Mouse (Mus musculus) lung, embryonic 15.5 days (tissue): ENCODE measurements around the gene Bfsp2. TPM values are rescaled to one million over a fixed set of nuclear protein-coding genes. Genes with fewer than 3 reads are reported as not detected.

Experiments used
- ATAC-seq: fragments of 200-750 bp; cut with Nextera tagmentation; 2 replicates; pipeline ENCODE4 v1.8.0; 2017; ENCODE audit warnings: moderate number of reproducible peaks, borderline replicate concordance; ENCODE audit not compliant: low FRiP score, low TSS enrichment; ENCODE audit errors: extremely low read depth
- H3K27ac ChIP-seq: fragments of 300-500 bp; sonication (generic); 2 replicates; pipeline ENCODE4 v1.5.1; 2015; ENCODE audit warnings: moderate library complexity, mild to moderate bottlenecking, inconsistent platforms
- H3K27me3 ChIP-seq: fragments of 300-500 bp; sonication (generic); 2 replicates; pipeline ENCODE4 v1.6.1; 2015; ENCODE audit warnings: inconsistent platforms
- H3K36me3 ChIP-seq: fragments of 300-500 bp; sonication (generic); 2 replicates; pipeline ENCODE4 v1.6.1; 2015; ENCODE audit warnings: inconsistent platforms
- H3K4me1 ChIP-seq: fragments of 300-500 bp; sonication (generic); 2 replicates; pipeline ENCODE4 v1.6.1; 2015; ENCODE audit warnings: inconsistent platforms
- H3K4me2 ChIP-seq: fragments of 300-500 bp; sonication (generic); 2 replicates; pipeline ENCODE4 v1.6.1; 2015; ENCODE audit warnings: inconsistent platforms, mild to moderate bottlenecking, moderate library complexity
- H3K4me3 ChIP-seq: fragments of 300-500 bp; sonication (generic); 2 replicates; pipeline ENCODE4 v1.5.1; 2015; ENCODE audit warnings: mild to moderate bottlenecking, inconsistent platforms
- H3K9ac ChIP-seq: fragments of 300-500 bp; sonication (generic); 2 replicates; pipeline ENCODE4 v1.6.1; 2015; ENCODE audit warnings: inconsistent platforms
- H3K9me3 ChIP-seq: fragments of 300-500 bp; sonication (generic); 2 replicates; pipeline ENCODE4 v1.6.1; 2016; ENCODE audit warnings: inconsistent platforms
- WGBS: fragments of 180-500 bp; shearing (Covaris S2); methylation state at CpG from one replicate; pipeline ENCODE4 v1.1.7; 2015; 5-methylcytosine and 5-hydroxymethylcytosine counted together
- polyA plus RNA-seq: library from polyadenylated mRNA; unstranded; fragments of >200 nt; fragmentation: Nextera tagmentation; extraction: Ambion mirVana; gene quantifications from 2 replicates; pipeline ENCODE4 v1.2.1, GENCODE M21; 2015

The Bfsp2 gene
- polyA plus RNA-seq, 1 experiment from 2014 or later = 0.64 TPM

GRCm38 (mm10) chr9:103376346-103377320 is 103.6 kb downstream of the Bfsp2 start:
- H3K4me1 ChIP-seq = no peaks in the 10 kb centered on the region
- H3K4me2 ChIP-seq = no peak overlapping the region
- no peak overlapping the region for H3K9ac ChIP-seq
- H3K27ac ChIP-seq = peak overlapping the region; percentile 35
- no peak; the same call in 1 of the 2 replicates for ATAC-seq
- no peaks in the 10 kb centered on the region for H3K36me3 ChIP-seq
- no peak overlapping the region for H3K4me3 ChIP-seq
- no peaks in the 10 kb centered on the region for H3K9me3 ChIP-seq
- WGBS = 52% methylated on average over 7 of the region's 7 CpGs
- no peaks in the 10 kb centered on the region for H3K27me3 ChIP-seq

Other genes starting within 250 kb of the Bfsp2 start
- 81.9 and 117 TPM in 2 replicates for gene Trf, start 250.0 kb downstream of the Bfsp2 start, polyA plus RNA-seq
- 1.9 and 2.9 TPM in 2 replicates for gene 1300017J02Rik, start 175.3 kb downstream of the Bfsp2 start, polyA plus RNA-seq
- gene Topbp1, start 175.2 kb downstream of the Bfsp2 start, polyA plus RNA-seq = 73.6 and 75.2 TPM in 2 replicates
- gene Cdv3, start 114.6 kb downstream of the Bfsp2 start, polyA plus RNA-seq = 103 and 108 TPM in 2 replicates